Mouse (Mus musculus) thymus, postnatal 14 days (tissue): ENCODE results near the gene Olfr704.
"Not testable (repeated sequence)": the region's sequence is repeated elsewhere in the genome, so short reads cannot be mapped to it uniquely, and the experiment has no call there.

Source experiments
- DNase-seq: peaks from one replicate; pipeline ENCODE4 v3.0.0; 2021

The Olfr704 gene

DNA sequence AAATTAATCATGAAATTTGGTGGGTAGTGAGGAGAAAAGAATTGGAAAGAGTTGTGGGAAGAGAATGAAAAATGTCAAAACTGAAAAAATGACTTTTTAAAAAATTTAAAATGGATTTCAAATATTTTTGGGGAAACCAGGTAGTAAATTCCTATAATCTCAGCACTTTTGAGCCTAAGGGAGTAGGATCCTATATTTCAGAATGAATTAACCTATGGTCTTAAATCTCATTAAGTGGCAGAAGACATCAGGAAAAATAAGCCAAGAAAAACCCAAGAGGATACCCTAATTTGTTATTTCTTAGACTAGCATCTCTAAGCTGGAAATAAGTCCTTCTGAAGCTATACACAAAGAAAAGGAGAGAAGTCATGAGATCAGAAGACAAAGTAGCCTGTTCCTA is at the start of gene Olfr704:
Gene Olfr704 (plus strand): TSS at position 301 of the 400 bp plus-strand sequence.
- no peak for DNase-seq

- no peak for DNase-seq
These were observed 49.2 kb upstream of the Olfr704 start, which contains the start of gene Olfr701 for GRCm38 (mm10) chr7:106813829-106814228. TSS of gene Olfr701 (plus strand) at chr7:106814129.

DNA sequence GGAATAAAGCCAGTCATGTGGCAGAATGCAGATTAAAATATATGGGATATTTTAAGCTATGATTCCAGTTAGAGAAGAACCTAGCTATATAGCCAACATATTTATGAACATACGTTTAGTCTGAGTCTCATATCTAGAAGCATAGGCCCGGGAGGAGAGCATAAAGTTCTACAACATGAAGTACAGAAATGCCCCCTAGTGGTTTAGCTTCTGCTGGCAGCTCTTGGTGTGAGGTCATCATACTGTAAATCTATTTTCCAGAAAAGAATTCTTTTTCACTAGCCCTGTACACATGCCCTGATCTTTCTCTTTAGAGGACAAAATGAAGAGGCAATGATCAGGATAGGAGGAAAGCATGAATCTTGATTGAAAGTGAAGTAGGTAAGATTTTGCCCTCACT is 47.2 kb upstream of the Olfr704 start:
- DNase-seq: peak; percentile 20

DNA sequence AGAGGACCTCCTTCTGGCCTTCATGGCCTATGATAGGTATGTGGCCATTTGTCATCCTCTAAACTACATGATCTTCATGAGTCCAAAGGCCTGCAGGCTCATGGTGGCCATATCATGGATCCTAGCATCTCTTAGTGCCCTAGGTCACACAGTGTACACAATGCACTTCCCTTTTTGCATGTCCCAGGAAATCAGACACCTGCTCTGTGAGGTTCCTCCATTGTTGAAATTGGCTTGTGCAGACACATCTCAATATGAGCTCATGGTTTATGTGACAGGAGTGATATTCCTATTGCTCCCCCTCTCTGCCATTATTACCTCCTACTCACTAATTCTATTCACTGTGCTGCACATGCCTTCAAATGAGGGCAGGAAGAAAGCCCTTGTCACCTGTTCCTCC is 44.6 kb upstream of the Olfr704 start:
- no peak for DNase-seq

DNA sequence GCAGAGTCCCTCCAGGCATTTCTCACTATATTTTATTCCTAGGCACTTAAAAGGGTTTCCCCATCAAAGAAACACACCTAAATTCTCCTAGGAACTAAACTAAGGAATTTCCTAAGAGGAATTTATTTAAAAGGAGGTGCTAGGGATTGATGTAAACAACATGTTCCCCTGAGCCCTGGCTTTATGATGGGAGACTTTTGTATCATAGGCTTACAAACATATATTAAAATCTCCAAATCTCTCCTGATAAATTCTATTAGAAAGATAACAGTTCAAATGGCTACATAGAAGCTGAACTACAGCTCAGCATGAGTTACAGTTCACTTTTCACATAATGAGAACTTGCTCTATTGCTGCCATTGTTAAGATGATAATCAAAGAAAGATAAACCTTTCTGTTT is 29.2 kb upstream of the Olfr704 start, which contains the start of gene Olfr702:
Gene Olfr702 (minus strand): TSS at position 101 of the 400 bp plus-strand sequence.
- no peak for DNase-seq

DNA sequence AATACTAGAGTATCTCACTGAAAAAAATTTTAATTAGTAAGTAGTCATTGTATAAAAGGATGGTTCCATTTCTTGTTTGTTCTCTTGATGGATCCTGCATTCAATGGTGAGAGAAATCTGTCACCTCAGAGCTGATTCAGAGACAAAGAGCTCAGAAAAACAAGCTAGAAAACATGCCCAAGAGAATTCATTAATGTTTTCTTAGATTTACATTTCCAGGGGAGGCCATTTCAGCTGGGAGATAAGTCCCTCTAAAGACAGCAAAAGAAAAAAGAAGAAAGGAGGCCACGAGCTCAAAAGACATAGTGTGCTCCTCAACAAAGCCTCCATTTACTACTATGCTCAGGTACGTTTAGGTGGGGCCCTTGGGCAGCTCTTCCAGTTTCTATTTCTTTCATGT is 19.9 kb upstream of the Olfr704 start, which contains the start of gene Olfr703:
Gene Olfr703 (plus strand): TSS at position 301 of the 400 bp plus-strand sequence.
- DNase-seq: no peak

- DNase-seq: no peak
These were observed 13.8 kb downstream of the Olfr704 start, which contains the start of gene Olfr705 for GRCm38 (mm10) chr7:106876791-106877190. TSS of gene Olfr705 (minus strand) at chr7:106876891.

DNA sequence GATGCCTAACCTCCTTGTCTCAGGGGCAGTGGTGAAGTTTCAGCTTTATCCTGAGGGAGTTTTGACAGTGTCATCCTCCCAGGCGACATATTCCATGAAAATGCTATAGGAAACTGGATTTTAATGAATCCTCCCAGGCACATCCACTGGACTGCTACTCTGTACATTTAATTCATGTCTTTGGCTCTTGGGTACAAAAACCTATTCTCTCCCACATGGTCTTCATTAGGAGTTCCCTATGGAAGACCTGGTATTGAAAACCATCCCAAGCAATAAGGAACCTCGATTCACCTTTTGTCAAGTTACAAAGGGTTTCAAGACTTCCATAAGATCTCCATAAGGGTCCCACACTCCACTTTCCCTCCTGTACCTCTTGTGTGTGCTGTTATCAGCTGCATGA is 25.1 kb downstream of the Olfr704 start, which contains the start of gene Olfr706:
Gene Olfr706 (minus strand): TSS at position 101 of the 400 bp plus-strand sequence.
- DNase-seq: no peak

GRCm38 (mm10) chr7:106901141-106901540 is 38.2 kb downstream of the Olfr704 start, which contains the start of gene Olfr707:
TSS of gene Olfr707 (minus strand) at chr7:106901241.
- DNase-seq: not testable (repeated sequence)

GRCm38 (mm10) chr7:106907676-106908075 is 44.7 kb downstream of the Olfr704 start, which contains the start of gene Olfr1532-ps1:
TSS of gene Olfr1532-ps1 (plus strand) at chr7:106908001.
- DNase-seq: no peak
